Mouse (Mus musculus) bone marrow macrophage, adult 2 months (primary cell): ENCODE data around the gene Rpl13. TPM values are rescaled to one million over a fixed set of nuclear protein-coding genes. Genes with fewer than 3 reads are reported as not detected.
A peak's percentile ranks its signal among the peaks of the same experiment; 100 is the strongest.

ENCODE experiments used
- H3K27ac ChIP-seq: 2 replicates; pipeline ENCODE4 v1.5.1; 2012; ENCODE audit warnings: low read depth, low read length; ENCODE audit not compliant: insufficient read depth
- H3K4me1 ChIP-seq: 2 replicates; pipeline ENCODE4 v1.6.1; 2012; ENCODE audit warnings: low read length; ENCODE audit not compliant: control insufficient read depth, insufficient read depth
- H3K4me3 ChIP-seq: 2 replicates; pipeline ENCODE4 v1.5.1; 2012; ENCODE audit warnings: mild to moderate bottlenecking, low read length, moderate library complexity; ENCODE audit not compliant: insufficient read depth
- CTCF ChIP-seq: IDR thresholded peaks from 2 replicates; pipeline ENCODE4 v1.5.1; 2012; ENCODE audit warnings: low read depth, mild to moderate bottlenecking, low read length, moderate library complexity
- POLR2A ChIP-seq: IDR thresholded peaks from 2 replicates; pipeline ENCODE4 v1.6.1; 2012; ENCODE audit warnings: mild to moderate bottlenecking, low read depth, low read length, borderline replicate concordance
- polyA plus RNA-seq: library from polyadenylated mRNA; stranded (reverse); fragments of >200 nt; gene quantifications from 2 replicates; pipeline ENCODE4 v1.2.4, GENCODE M21; 2012; ENCODE audit not compliant: missing spikeins, insufficient read depth, insufficient read length

Gene Rpl13
- polyA plus RNA-seq, 1 experiment: 1,640 TPM

GRCm38 (mm10) chr8:123083610-123084009 lies 18.5 kb upstream of the Rpl13 start:
- TF ChIP-seq CTCF: no peak
- no peak overlapping the region for H3K27ac ChIP-seq

DNA sequence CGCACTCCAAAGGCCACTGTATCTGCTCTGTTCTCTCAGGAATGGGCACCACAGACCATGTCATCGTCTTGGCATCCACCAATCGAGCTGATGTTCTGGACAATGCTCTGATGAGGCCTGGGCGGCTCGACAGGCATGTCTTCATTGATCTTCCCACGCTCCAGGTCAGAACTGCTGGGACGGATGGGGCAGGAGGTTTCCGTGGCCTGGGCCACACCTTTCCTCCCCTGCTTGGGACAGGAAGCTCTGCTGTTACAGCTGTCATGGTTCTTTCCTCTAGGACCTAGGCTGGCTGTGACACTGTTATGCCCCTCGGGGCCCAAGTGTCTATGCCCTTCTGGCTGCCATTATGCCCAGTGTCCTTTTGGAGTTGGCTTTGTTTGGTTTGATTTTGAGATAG lies 14.9 kb upstream of the Rpl13 start:
- Histone ChIP-seq H3K27ac (no peak overlapping the region), H3K4me1 (no peaks in the 10 kb centered on the region), H3K4me3 (no peak overlapping the region)
- TF ChIP-seq POLR2A (no peak), CTCF (no peak)

More at GRCm38 (mm10) chr8:123083610-123084009, 18.5 kb upstream of the Rpl13 start:
- no peak overlapping the region for H3K4me3 ChIP-seq
- H3K4me1 ChIP-seq: no peaks in the 10 kb centered on the region

DNA sequence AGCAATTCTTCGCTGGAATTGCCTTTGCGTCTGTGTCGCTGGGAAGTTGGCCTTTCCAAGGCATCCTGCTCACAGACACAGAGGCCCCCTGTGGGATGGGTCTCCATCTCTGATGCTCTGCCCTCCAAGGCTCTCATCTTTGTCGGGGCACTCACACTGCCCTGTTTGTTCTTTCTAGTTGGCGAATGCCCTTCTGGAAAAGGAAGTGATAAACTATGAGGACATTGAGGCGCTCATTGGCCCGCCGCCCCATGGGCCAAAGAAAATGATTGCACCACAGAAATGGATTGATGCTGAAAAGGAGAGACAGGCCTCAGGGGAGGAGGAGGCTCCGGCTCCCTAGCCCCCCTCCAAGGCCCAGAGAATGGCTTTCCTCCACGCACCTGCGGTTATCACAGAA lies 4.9 kb upstream of the Rpl13 start:
- Histone ChIP-seq H3K4me3 (no peak overlapping the region), H3K27ac (no peak overlapping the region), H3K4me1 (peaks cover 8% of the 10 kb centered on the region)
- TF ChIP-seq CTCF (no peak), POLR2A (no peak)

DNA sequence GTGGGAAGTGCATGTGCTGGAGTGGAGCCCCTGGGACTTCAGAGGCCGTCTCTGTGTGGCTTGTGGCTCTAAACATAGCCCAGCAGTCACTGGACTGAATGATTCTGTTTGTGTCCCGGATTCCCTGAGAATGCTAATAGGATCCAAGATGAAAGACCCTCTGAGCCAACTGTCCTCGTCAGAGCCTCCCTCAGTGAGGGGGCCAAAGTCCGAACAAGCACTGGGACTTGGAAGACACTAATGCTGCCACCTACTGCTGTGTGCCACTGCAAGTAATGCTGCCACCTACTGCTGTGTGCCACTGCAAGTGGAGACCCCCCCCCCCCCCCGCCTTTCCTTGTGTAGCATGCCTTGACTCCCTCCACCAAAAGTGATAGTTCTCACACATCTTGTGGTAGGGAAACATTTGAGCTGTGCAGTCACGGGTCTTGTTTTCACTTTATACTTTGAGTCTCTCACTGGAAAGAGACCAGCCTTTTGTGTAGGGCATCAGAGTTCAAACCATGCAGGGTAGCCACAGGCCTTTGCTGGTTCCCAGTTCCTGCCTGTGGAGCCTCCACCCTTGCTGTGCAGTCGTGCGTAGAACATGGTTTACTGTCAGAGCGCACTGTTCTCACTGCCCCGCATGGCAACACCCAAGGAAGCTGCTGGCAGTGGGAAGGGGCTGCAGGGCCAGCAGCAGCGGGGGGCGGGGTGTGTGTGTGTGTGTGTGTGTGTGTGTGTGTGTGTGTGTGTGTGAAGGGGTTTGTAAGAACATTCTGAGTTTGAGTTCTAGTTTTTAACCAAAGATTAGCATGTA lies 4.2 kb upstream of the Rpl13 start:
- no peak for TF ChIP-seq CTCF
- TF ChIP-seq POLR2A: no peak
- Histone ChIP-seq H3K27ac (no peak overlapping the region), H3K4me3 (no peak overlapping the region), H3K4me1 (peaks cover 8% of the 10 kb centered on the region)

DNA sequence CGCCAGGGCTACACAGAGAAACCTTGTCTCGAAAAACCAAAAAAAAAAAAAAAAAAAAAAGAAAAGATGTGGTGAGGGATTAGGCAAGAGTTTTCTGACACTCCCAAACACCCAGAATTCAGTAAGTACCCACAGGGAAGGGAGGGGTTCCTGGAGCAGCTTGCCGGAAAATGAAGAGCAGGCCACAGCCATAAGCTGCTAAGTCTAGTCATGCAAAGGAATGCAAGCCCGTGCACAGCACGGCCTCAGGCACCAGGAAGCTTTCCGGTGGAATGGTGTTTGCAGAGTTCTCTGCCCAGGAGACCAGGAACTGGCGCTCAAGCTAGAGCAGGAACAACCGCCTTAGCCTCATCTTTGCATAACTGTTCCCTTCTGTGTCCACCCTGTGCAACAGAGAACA lies 1.9 kb upstream of the Rpl13 start:
- H3K27ac ChIP-seq: no peak overlapping the region
- TF ChIP-seq POLR2A (no peak), CTCF (no peak)
- H3K4me1 ChIP-seq: peaks cover 10% of the 10 kb centered on the region
- H3K4me3 ChIP-seq: no peak overlapping the region

DNA sequence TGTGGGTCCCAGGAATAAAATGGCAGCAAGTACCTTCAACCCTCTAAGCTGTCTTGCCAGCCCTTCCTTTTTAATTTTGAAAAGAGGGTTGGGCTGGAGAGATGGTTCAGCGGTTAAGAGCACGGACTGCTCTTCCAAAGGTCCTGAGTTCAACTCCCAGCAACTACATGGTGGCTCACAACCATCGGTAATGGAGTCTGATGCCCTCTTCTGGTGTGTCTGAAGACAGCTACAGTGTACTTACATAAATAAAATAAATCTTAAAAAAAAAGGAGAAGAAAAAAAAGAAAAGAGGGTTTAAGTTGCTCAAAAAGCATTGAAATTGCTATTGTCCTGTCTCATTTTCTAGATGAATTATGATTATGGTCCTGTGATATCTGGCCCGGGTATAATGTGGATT lies 906 bp upstream of the Rpl13 start:
- Histone ChIP-seq H3K4me3 (no peak overlapping the region), H3K27ac (no peak overlapping the region)
- TF ChIP-seq POLR2A (no peak), CTCF (no peak)

GRCm38 (mm10) chr8:123102855-123103254 lies 705 bp downstream of the Rpl13 start:
- Histone ChIP-seq H3K27ac (peak overlapping the region; percentile 76), H3K4me1 (peaks cover 10% of the 10 kb centered on the region), H3K4me3 (peak overlapping the region; percentile 95)

More for the DNA sequence above, 906 bp upstream of the Rpl13 start:
- H3K4me1 ChIP-seq: peaks cover 10% of the 10 kb centered on the region

DNA sequence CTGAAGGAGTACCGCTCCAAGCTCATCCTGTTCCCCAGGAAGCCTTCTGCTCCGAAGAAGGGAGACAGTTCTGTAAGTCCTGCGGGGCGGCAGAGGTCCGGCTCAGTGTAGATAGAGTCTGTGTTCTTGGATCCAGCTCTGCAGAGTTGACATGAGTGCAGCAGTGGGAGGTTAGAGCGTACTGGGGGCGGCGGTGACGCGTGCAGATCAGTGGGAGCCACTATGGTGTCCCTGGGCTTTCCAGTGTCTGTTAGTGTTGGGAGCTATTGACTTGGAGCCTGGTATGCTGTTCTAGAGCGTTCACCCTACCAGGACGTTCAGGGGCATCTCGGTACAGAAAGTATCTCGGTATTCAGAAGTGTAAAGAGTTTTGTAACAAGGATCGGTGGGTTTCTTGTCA lies 1.1 kb downstream of the Rpl13 start:
- TF ChIP-seq CTCF (no peak), POLR2A (no peak)
- peaks cover 10% of the 10 kb centered on the region for H3K4me1 ChIP-seq
- peak overlapping the region; percentile 76 for H3K27ac ChIP-seq
- peak overlapping the region; percentile 95 for H3K4me3 ChIP-seq

DNA sequence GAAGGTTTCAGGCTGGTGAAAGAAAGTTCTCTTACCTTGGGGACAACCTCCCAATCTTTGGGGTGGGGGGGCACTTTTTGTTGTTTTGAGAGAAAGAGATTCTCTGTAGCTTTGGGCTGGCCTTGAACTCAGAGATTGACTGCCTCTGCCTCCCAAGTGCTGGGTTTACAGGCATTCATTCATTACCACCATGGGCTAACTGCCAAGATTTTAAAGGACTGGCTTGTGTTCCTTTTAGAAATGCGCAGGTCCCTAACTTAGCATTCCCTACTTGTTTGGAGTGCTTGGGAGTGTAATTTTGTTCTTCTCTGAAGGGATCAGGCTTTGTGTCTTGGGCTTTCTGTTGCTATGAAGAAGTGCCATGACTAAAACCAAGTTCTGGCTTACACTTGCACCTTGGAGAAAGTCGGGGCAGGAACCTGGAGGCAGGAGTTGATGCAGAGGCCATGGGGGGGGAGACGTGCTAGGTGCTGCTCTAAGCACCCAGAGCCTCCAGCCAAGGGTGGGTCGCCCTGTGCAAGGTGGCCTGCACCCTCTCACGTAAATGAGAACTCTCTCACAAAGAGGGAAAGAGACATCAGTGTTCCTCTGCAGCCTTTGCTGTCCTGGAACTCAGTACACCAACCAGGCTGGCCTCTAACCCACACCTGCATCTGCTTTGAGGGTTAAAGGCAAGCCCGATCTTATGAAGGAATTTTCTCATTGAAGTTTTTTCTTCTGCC lies 2.1 kb downstream of the Rpl13 start:
- TF ChIP-seq CTCF: no peak
- H3K27ac ChIP-seq: no peak overlapping the region
- H3K4me1 ChIP-seq: peaks cover 10% of the 10 kb centered on the region
- peak overlapping the region; percentile 95 for H3K4me3 ChIP-seq

DNA sequence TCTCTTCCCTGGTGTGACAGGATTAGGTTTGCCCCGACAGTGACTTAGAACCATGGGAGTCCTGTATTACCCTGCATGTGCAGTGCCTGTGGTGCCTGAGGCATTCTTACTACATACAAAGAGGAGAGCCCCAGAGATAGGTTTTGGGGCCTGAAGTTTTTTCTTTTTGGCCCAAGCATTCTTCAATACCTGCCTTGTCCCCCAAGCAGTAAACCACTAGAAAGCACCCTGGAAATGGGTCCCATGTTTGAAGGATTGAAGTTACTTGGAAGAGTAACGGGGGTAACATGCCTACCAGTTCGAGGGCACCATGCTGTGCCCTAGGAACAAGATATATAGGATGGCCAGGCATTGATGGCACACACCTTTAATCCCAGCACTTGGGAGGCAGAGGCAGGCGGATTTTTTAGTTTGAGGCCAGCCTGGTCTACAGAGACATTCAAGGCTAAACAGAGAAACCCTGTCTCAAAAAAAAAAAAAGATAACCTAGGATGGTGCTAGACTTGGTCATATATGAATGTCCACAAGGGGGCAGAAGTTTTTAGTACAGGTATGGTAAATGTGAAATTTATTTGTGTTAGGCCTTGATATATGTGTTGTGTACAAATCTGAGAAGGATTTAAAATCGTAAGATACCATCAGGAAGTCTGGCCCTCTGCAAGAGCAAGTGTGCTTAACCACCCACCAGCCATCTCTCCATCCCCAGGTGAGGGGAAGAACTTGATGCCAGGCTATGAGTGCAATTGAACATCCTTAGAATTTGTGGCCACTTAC lies 3.6 kb downstream of the Rpl13 start:
- Histone ChIP-seq H3K27ac (no peak overlapping the region), H3K4me1 (peaks cover 5% of the 10 kb centered on the region)
- TF ChIP-seq POLR2A (no peak), CTCF (peak; percentile 53)

More for the DNA sequence above, 3.6 kb downstream of the Rpl13 start:
- H3K4me3 ChIP-seq: no peak overlapping the region
